Mouse (Mus musculus) embryonic facial prominence, embryonic 10.5 days (tissue): Measurements from ENCODE around the gene Zc3h12d. TPM values are rescaled to one million over a fixed set of nuclear protein-coding genes. Genes with fewer than 3 reads are reported as not detected.

Experiments used
- DNase-seq: peaks from one replicate; pipeline ENCODE4 v3.0.0-alpha.2; 2017; ENCODE audit warnings: low spot score
- H3K27ac ChIP-seq: fragments of 300-500 bp; sonication (generic); replicated peaks from 2 replicates; pipeline ENCODE4 v1.5.1; 2016; ENCODE audit warnings: mild to moderate bottlenecking
- H3K27me3 ChIP-seq: fragments of 300-500 bp; sonication (generic); replicated peaks from 2 replicates; pipeline ENCODE4 v1.6.1; 2016; ENCODE audit warnings: low read depth, mild to moderate bottlenecking; ENCODE audit not compliant: poor library complexity, severe bottlenecking
- H3K36me3 ChIP-seq: fragments of 300-500 bp; sonication (generic); replicated peaks from 2 replicates; pipeline ENCODE4 v1.6.1; 2016; ENCODE audit warnings: mild to moderate bottlenecking, moderate library complexity
- H3K4me1 ChIP-seq: fragments of 300-500 bp; sonication (generic); 2 replicates; pipeline ENCODE4 v1.6.1; 2016
- H3K4me3 ChIP-seq: fragments of 300-500 bp; sonication (generic); 2 replicates; pipeline ENCODE4 v1.5.1; 2016; ENCODE audit warnings: mild to moderate bottlenecking, moderate library complexity
- H3K9me3 ChIP-seq: fragments of 300-500 bp; sonication (generic); 2 replicates; pipeline ENCODE4 v1.6.1; 2016; ENCODE audit warnings: mild to moderate bottlenecking
- WGBS: fragments of 180-500 bp; shearing (Covaris S2); methylation state at CpG from one replicate; pipeline ENCODE4 v1.1.7; 2016; 5-methylcytosine and 5-hydroxymethylcytosine counted together
- polyA plus RNA-seq: library from polyadenylated mRNA; unstranded; fragments of >200 nt; fragmentation: Nextera tagmentation; extraction: Ambion mirVana; gene quantifications from 2 replicates; pipeline ENCODE4 v1.2.1, GENCODE M21; 2016

The Zc3h12d gene
- polyA plus RNA-seq, 1 experiment from 2014 or later = 0.12 TPM

DNA sequence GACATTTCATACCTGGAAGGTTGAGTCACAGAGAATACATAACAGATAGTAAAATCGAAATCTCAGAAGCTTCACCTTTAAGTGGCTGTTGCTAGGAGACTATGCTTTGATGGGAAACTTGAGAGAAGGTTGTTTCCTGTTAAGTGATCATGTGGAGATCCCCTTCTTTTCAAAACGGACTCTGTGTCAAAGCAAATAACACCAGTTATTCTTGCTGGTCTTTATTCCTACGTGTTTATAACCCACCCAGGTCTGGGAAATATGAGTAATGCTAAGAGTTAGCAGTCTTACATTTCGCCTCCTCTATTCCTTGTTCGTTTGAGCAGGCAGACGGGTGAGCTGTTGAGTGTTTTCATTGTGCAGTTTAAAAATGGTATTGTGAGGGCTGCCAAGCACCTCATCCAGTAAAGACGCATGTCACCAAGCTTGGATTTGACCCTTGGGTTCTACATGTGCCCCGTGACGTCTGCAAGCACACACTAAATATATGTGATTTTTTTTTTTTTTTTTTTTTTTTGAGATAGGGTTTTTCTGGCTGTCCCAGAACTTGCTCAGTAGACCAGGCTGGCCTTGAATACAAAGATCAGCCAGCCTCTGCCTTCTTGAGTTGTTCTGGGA, 7.5 kb upstream of the Zc3h12d start:
- peaks cover 59% of the 10 kb centered on the region for H3K36me3 ChIP-seq
- no peak for DNase-seq
- WGBS = 89% methylated on average over 9 of the region's 9 CpGs

GRCm38 (mm10) chr10:7825281-7825665, 7.0 kb upstream of the Zc3h12d start:
- Histone ChIP-seq H3K4me1 (no peaks in the 10 kb centered on the region), H3K27ac (no peak overlapping the region), H3K27me3 (no peaks in the 10 kb centered on the region), H3K9me3 (no peaks in the 10 kb centered on the region), H3K36me3 (peaks cover 55% of the 10 kb centered on the region), H3K4me3 (no peak overlapping the region)
- no peak for DNase-seq
- WGBS = 90% methylated on average over 4 of the region's 4 CpGs

More for the DNA sequence above, 7.5 kb upstream of the Zc3h12d start:
- H3K4me3 ChIP-seq = no peak overlapping the region
- no peaks in the 10 kb centered on the region for H3K27me3 ChIP-seq
- no peaks in the 10 kb centered on the region for H3K4me1 ChIP-seq
- H3K9me3 ChIP-seq = no peaks in the 10 kb centered on the region
- no peak overlapping the region for H3K27ac ChIP-seq

DNA sequence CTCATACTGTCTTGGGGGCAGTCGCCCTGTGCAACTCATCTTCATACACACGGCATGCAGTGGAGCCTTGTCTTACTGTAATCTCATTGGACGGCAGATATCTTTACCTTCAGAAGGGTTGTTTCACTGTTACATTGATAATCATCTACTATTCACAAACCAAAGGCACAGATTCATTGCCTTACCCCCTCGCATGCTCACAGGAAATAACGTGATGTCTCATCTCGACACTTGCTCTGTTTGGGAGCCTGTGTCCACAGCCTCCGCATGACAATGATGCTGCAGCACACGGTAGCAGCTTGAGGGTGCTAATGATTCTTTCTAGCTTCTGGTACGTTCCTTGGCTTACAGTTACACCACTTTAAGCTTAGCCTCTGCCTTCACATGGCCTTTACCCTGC, 6.2 kb upstream of the Zc3h12d start:
- Histone ChIP-seq H3K27me3 (no peaks in the 10 kb centered on the region), H3K36me3 (peaks cover 47% of the 10 kb centered on the region), H3K4me3 (no peak overlapping the region), H3K9me3 (no peaks in the 10 kb centered on the region), H3K4me1 (no peaks in the 10 kb centered on the region), H3K27ac (no peak overlapping the region)
- no peak for DNase-seq
- 93% methylated on average over 9 of the region's 9 CpGs for WGBS

DNA sequence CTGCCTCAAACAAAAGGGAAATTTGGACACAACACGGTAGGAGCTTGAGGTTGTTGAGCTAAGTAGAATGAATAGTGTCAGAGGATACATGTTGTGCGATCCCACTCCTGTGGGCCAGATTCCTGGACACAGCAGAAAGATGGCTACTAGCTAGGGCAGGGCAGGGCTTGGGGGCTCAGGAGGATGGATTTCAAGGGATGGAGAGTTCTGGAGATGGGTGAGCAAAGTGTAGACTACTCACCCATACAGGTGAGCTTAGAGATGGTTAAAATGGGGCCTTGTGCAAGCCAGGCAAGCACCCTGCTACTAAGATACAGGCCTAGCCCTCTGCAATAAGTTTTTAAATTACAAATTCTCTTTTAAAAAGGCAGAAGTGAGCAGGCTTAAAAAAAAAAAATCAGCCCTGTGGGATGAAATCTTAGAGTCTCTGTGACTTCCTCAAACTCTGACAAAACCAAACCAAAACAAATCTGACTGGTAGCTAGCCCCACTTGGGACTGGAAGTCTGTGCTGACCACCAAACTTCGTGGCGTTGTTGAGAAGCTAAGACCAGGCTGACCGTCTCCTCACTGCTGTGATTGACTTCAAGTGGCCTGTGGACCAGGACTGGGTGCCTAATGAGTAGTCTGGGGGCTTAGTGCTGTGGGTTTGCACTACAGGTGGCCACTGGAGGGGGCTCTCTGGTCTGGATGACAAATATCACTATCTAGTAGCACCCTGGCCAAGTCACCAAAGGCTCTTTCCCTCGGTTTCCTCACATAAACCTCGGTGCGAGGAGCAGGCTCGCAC, 1.3 kb downstream of the Zc3h12d start:
- Histone ChIP-seq H3K9me3 (no peaks in the 10 kb centered on the region), H3K27ac (no peak overlapping the region), H3K4me1 (peaks cover 13% of the 10 kb centered on the region), H3K36me3 (no peaks in the 10 kb centered on the region), H3K27me3 (0 out of 2 replicates have a peak, but pooled peaks cover 6% of the 10 kb centered on the region), H3K4me3 (no peak overlapping the region)
- WGBS = 80% methylated on average over 9 of the region's 9 CpGs
- DNase-seq = no peak

DNA sequence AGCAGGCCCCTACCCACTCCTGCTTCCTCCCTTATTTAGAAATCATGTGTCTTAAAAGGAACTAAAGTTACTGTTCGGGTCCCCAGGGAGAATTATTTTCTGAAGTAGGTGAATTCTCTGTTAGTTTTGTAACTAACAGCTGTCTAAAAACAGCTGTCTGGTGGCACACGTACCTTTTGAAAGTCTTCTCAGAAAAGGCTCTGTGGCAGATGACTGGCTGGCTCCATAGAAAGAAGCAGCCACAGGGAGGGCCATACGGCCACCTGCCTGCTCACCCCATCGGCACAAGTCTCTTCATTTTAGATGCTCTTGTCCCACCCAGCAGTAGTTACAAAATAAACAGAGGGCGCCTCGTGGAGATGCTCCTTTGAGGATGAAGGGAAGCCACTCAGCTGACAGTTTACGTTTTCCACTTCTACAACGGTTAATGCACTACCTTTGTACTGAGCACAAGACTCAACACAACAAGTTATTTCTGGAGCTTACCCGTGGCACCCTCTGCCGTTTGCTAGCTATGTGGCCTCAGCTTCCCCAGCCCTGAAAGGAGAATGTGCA, 2.5 kb downstream of the Zc3h12d start:
- H3K36me3 ChIP-seq = no peaks in the 10 kb centered on the region
- DNase-seq = no peak
- no peak overlapping the region for H3K4me3 ChIP-seq
- H3K27me3 ChIP-seq = 0 out of 2 replicates have a peak, but pooled peaks cover 6% of the 10 kb centered on the region
- no peak overlapping the region for H3K27ac ChIP-seq
- peaks cover 13% of the 10 kb centered on the region for H3K4me1 ChIP-seq
- 75% methylated on average over 10 of the region's 10 CpGs for WGBS
- no peaks in the 10 kb centered on the region for H3K9me3 ChIP-seq

GRCm38 (mm10) chr10:7836902-7837301, 4.6 kb downstream of the Zc3h12d start:
- no peak overlapping the region for H3K4me3 ChIP-seq
- H3K27me3 ChIP-seq = 0 out of 2 replicates have a peak, but pooled peaks cover 6% of the 10 kb centered on the region
- WGBS = 80% methylated on average over 2 of the region's 2 CpGs
- H3K36me3 ChIP-seq = no peaks in the 10 kb centered on the region
- no peak overlapping the region for H3K27ac ChIP-seq
- peaks cover 14% of the 10 kb centered on the region for H3K4me1 ChIP-seq
- no peak for DNase-seq
- H3K9me3 ChIP-seq = no peaks in the 10 kb centered on the region

DNA sequence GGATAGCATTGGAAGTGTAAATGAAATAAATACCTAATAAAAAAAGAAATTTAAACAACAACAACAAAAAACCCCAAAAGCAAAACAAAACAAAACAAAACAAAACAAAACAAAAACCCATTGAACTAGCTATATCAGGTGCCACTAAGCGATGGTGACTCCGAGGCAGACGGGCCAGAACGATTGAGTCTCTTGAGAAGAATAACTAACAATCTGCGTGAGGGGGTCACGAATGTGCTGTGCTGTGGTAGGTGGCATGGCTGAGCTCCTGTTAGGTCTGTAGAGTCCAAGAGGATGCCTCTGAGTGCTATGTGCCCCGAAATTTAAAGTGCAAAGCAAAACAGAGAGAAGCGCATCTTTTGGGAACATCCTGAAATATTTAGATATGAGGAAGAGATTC, 5.2 kb downstream of the Zc3h12d start:
- Histone ChIP-seq H3K27me3 (0 out of 2 replicates have a peak, but pooled peaks cover 3% of the 10 kb centered on the region), H3K4me1 (peaks cover 8% of the 10 kb centered on the region), H3K4me3 (no peak overlapping the region), H3K27ac (no peak overlapping the region), H3K9me3 (no peaks in the 10 kb centered on the region), H3K36me3 (no peaks in the 10 kb centered on the region)
- DNase-seq = no peak
- WGBS = 90% methylated on average over 8 of the region's 8 CpGs

- Histone ChIP-seq H3K4me3 (no peak overlapping the region), H3K9me3 (no peaks in the 10 kb centered on the region), H3K27me3 (no peaks in the 10 kb centered on the region), H3K4me1 (0 out of 2 replicates have a peak, but pooled peaks cover 3% of the 10 kb centered on the region), H3K27ac (no peak overlapping the region), H3K36me3 (no peaks in the 10 kb centered on the region)
- no peak for DNase-seq
- WGBS = 90% methylated on average over 8 of the region's 8 CpGs
Measured at GRCm38 (mm10) chr10:7838036-7838435, 5.8 kb downstream of the Zc3h12d start.

DNA sequence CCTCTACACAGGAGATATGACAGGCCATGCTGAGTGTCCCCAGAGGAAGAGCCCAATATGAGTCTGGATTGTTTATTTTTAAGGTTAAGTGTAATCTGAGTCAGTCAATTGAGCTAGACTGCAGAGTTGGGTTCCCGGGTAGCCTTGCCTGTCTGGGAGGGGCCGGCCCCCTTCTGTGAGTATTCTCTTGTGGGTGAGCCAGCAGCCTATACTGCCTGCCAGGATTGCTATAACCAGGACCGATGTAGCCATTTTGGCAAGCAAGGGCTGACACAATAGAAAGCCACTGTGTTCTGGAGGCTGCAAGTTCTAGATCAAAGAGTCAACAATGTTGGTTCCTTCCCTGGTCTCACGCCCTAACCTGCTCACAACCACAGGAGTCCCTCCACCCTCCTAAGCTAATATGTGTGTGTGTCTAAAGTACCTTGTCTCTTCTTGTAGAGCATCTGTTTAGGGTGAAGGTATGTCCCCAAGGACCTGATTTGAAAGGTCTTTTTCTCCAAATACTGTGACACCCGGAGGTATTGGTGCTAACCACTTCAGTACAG, 6.7 kb downstream of the Zc3h12d start:
- no peaks in the 10 kb centered on the region for H3K36me3 ChIP-seq
- WGBS = 83% methylated on average over 5 of the region's 5 CpGs
- DNase-seq = no peak
- H3K9me3 ChIP-seq = no peaks in the 10 kb centered on the region
- H3K27me3 ChIP-seq = no peaks in the 10 kb centered on the region
- 0 out of 2 replicates have a peak, but pooled peaks cover 3% of the 10 kb centered on the region for H3K4me1 ChIP-seq
- no peak overlapping the region for H3K4me3 ChIP-seq
- no peak overlapping the region for H3K27ac ChIP-seq

- 0 out of 2 replicates have a peak, but pooled peaks cover 3% of the 10 kb centered on the region for H3K4me1 ChIP-seq
- H3K4me3 ChIP-seq = no peak overlapping the region
- DNase-seq = no peak
- no peak overlapping the region for H3K27ac ChIP-seq
- no peaks in the 10 kb centered on the region for H3K9me3 ChIP-seq
- no peaks in the 10 kb centered on the region for H3K36me3 ChIP-seq
- 87% methylated on average over 22 of the region's 22 CpGs for WGBS
- no peaks in the 10 kb centered on the region for H3K27me3 ChIP-seq
Measured at GRCm38 (mm10) chr10:7839551-7840352, 7.5 kb downstream of the Zc3h12d start.

- H3K27me3 ChIP-seq = no peaks in the 10 kb centered on the region
- H3K9me3 ChIP-seq = no peaks in the 10 kb centered on the region
- 0 out of 2 replicates have a peak, but pooled peaks cover 3% of the 10 kb centered on the region for H3K4me1 ChIP-seq
- 78% methylated on average over 2 of the region's 2 CpGs for WGBS
- H3K36me3 ChIP-seq = no peaks in the 10 kb centered on the region
- H3K27ac ChIP-seq = no peak overlapping the region
- no peak overlapping the region for H3K4me3 ChIP-seq
- no peak for DNase-seq
Measured at GRCm38 (mm10) chr10:7840353-7840733, 8.1 kb downstream of the Zc3h12d start.

GRCm38 (mm10) chr10:7840785-7841184, 8.5 kb downstream of the Zc3h12d start:
- H3K4me3 ChIP-seq = no peak overlapping the region
- 66% methylated on average over 3 of the region's 3 CpGs for WGBS
- DNase-seq = no peak
- 0 out of 2 replicates have a peak, but pooled peaks cover 3% of the 10 kb centered on the region for H3K4me1 ChIP-seq
- no peak overlapping the region for H3K27ac ChIP-seq
- H3K36me3 ChIP-seq = no peaks in the 10 kb centered on the region
- no peaks in the 10 kb centered on the region for H3K27me3 ChIP-seq
- no peaks in the 10 kb centered on the region for H3K9me3 ChIP-seq
